Mouse (Mus musculus) kidney, embryonic 14.5 days (tissue): ENCODE measurements around the gene Prkca. TPM values are rescaled to one million over a fixed set of nuclear protein-coding genes. Genes with fewer than 3 reads are reported as not detected.

Source experiments
- ATAC-seq: fragments of 200-750 bp; cut with Nextera tagmentation; 2 replicates; pipeline ENCODE4 v1.8.0; 2017; ENCODE audit warnings: moderate number of reproducible peaks, mild to moderate bottlenecking, moderate TSS enrichment, moderate library complexity; ENCODE audit not compliant: low FRiP score, low TSS enrichment
- H3K27ac ChIP-seq: fragments of 300-500 bp; sonication (generic); 2 replicates; pipeline ENCODE4 v1.5.1; 2014; ENCODE audit warnings: low read depth, mild to moderate bottlenecking, low read length, moderate library complexity, mixed read lengths
- H3K27me3 ChIP-seq: fragments of 300-500 bp; sonication (generic); 2 replicates; pipeline ENCODE4 v1.6.1; 2014; ENCODE audit warnings: mild to moderate bottlenecking, low read length; ENCODE audit not compliant: control insufficient read depth, insufficient read depth
- H3K36me3 ChIP-seq: fragments of 300-500 bp; sonication (generic); 2 replicates; pipeline ENCODE4 v1.6.1; 2014; ENCODE audit warnings: low read length, mixed read lengths; ENCODE audit not compliant: control insufficient read depth, insufficient read depth
- H3K4me1 ChIP-seq: fragments of 300-500 bp; sonication (generic); 2 replicates; pipeline ENCODE4 v1.6.1; 2014; ENCODE audit warnings: low read length, mixed read lengths; ENCODE audit not compliant: control insufficient read depth, insufficient read depth
- H3K4me2 ChIP-seq: fragments of 300-500 bp; sonication (generic); replicated peaks from 2 replicates; pipeline ENCODE4 v1.6.1; 2014; ENCODE audit warnings: low read depth, mild to moderate bottlenecking, low read length
- H3K4me3 ChIP-seq: fragments of 300-500 bp; sonication (generic); 2 replicates; pipeline ENCODE4 v1.5.1; 2014; ENCODE audit warnings: mild to moderate bottlenecking, low read length
- H3K9ac ChIP-seq: fragments of 300-500 bp; sonication (generic); 2 replicates; pipeline ENCODE4 v1.6.1; 2014; ENCODE audit warnings: low read depth, mild to moderate bottlenecking, low read length, moderate library complexity
- H3K9me3 ChIP-seq: fragments of 300-500 bp; sonication (generic); 2 replicates; pipeline ENCODE4 v1.6.1; 2016; ENCODE audit warnings: low read length; ENCODE audit not compliant: control insufficient read depth
- WGBS: fragments of 180-500 bp; shearing (Covaris S2); extraction: QIAGEN DNeasy Blood & Tissue Kit; methylation state at CpG from one replicate; pipeline ENCODE4 v1.1.7; 2014; 5-methylcytosine and 5-hydroxymethylcytosine counted together
- polyA plus RNA-seq: library from polyadenylated mRNA; unstranded; fragments of >200 nt; fragmentation: Nextera tagmentation; extraction: Ambion mirVana; gene quantifications from 2 replicates; pipeline ENCODE4 v1.2.1, GENCODE M21; 2014

Prkca gene
- polyA plus RNA-seq, 1 experiment from 2014 or later, result 10.9 TPM

- no peak for ATAC-seq
- 81% methylated on average over 4 of the region's 4 CpGs for WGBS
These were observed 333.3 kb downstream of the Prkca start for GRCm38 (mm10) chr11:108010465-108010864.

GRCm38 (mm10) chr11:107998891-107999290 lies 344.8 kb downstream of the Prkca start:
- H3K9me3 ChIP-seq, result no peaks in the 10 kb centered on the region
- H3K4me1 ChIP-seq, result no peaks in the 10 kb centered on the region
- H3K9ac ChIP-seq, result no peak overlapping the region
- H3K27me3 ChIP-seq, result no peaks in the 10 kb centered on the region
- WGBS, result 78% methylated on average over 3 of the region's 3 CpGs
- no peak overlapping the region for H3K4me2 ChIP-seq
- H3K27ac ChIP-seq, result no peak overlapping the region
- no peaks in the 10 kb centered on the region for H3K36me3 ChIP-seq
- ATAC-seq, result no peak
- no peak overlapping the region for H3K4me3 ChIP-seq

More at GRCm38 (mm10) chr11:108010465-108010864, 333.3 kb downstream of the Prkca start:
- no peaks in the 10 kb centered on the region for H3K9me3 ChIP-seq
- H3K9ac ChIP-seq, result no peak overlapping the region
- no peak overlapping the region for H3K27ac ChIP-seq
- H3K36me3 ChIP-seq, result no peaks in the 10 kb centered on the region
- no peak overlapping the region for H3K4me3 ChIP-seq
- no peaks in the 10 kb centered on the region for H3K27me3 ChIP-seq
- no peaks in the 10 kb centered on the region for H3K4me1 ChIP-seq
- no peak overlapping the region for H3K4me2 ChIP-seq

DNA sequence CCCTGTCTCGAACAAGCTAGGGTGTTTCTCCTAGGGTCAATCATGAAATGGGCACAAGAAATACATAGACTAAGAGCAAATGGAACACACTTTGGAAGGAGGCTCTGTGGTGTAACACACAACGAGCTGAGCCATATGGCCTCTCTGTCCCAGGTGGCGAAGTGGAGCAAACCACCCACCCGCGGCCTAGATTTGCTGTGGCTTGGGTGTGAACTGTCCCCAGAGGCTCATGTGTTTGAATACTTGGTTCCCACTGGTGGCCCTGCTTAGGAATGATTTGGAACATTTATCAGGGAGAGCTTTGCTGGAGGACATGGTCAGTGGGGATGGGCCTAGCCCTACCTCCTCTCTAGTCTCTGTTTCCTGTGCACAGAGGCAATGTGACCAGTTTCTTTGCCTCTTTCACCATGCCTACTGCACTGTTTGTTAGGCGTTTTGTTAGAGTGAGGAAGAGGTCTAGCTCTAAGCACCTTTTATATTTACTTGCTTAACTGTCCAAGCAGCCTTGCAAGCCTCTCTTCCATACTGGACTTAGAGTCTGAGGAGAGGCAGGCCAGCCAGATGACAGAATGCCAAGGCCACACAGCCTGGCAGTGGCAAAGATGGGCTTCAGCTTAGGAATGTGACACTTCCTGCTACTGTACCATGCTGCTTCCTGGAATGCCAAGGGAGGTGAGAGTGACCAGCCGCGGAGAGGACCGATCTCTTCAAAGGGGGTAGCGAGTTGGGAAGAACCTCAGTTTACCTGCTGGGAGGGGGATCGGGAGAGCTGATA lies 346.6 kb downstream of the Prkca start:
- no peaks in the 10 kb centered on the region for H3K36me3 ChIP-seq
- no peak overlapping the region for H3K4me2 ChIP-seq
- no peak for ATAC-seq
- 61% methylated on average over 11 of the region's 11 CpGs for WGBS
- no peaks in the 10 kb centered on the region for H3K4me1 ChIP-seq
- no peak overlapping the region for H3K9ac ChIP-seq
- H3K9me3 ChIP-seq, result no peaks in the 10 kb centered on the region
- H3K4me3 ChIP-seq, result no peak overlapping the region
- H3K27me3 ChIP-seq, result no peaks in the 10 kb centered on the region
- no peak overlapping the region for H3K27ac ChIP-seq

GRCm38 (mm10) chr11:107994487-107994886 lies 349.2 kb downstream of the Prkca start:
- Histone ChIP-seq H3K9ac (no peak overlapping the region), H3K27ac (no peak overlapping the region), H3K4me2 (no peak overlapping the region), H3K4me1 (no peaks in the 10 kb centered on the region), H3K9me3 (no peaks in the 10 kb centered on the region), H3K27me3 (no peaks in the 10 kb centered on the region), H3K4me3 (no peak overlapping the region), H3K36me3 (no peaks in the 10 kb centered on the region)
- WGBS, result 49% methylated on average over 6 of the region's 6 CpGs
- ATAC-seq, result no peak

GRCm38 (mm10) chr11:107993792-107994191 lies 349.9 kb downstream of the Prkca start:
- WGBS, result 84% methylated on average over 3 of the region's 3 CpGs
- Histone ChIP-seq H3K36me3 (no peaks in the 10 kb centered on the region), H3K4me3 (no peak overlapping the region), H3K27ac (no peak overlapping the region), H3K9me3 (no peaks in the 10 kb centered on the region), H3K4me1 (no peaks in the 10 kb centered on the region), H3K9ac (no peak overlapping the region), H3K27me3 (no peaks in the 10 kb centered on the region), H3K4me2 (no peak overlapping the region)
- no peak for ATAC-seq

DNA sequence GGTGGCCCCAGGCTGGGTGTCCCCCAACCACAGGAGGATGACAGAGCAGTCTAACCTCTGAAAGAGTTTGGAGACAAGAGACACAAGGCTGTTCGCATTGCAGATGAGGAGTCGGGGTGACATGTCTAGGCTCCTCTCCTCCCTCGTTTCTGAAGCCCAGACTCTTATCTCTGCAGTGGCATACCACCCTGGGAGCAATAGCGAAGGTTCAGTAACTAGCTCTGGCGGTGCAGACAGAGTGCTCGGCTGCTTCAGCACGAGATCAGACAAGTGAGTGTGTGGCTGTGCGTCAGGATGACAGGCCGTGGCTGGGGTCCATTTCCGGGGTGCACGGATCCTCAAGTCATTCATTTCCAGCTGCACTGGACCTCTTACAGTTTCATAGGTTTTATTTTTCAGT lies 351.2 kb downstream of the Prkca start:
- Histone ChIP-seq H3K36me3 (no peaks in the 10 kb centered on the region), H3K4me3 (no peak overlapping the region), H3K9ac (no peak overlapping the region), H3K4me1 (no peaks in the 10 kb centered on the region), H3K27me3 (no peaks in the 10 kb centered on the region), H3K9me3 (no peaks in the 10 kb centered on the region), H3K4me2 (no peak overlapping the region), H3K27ac (no peak overlapping the region)
- no peak for ATAC-seq
- WGBS, result 59% methylated on average over 11 of the region's 11 CpGs

DNA sequence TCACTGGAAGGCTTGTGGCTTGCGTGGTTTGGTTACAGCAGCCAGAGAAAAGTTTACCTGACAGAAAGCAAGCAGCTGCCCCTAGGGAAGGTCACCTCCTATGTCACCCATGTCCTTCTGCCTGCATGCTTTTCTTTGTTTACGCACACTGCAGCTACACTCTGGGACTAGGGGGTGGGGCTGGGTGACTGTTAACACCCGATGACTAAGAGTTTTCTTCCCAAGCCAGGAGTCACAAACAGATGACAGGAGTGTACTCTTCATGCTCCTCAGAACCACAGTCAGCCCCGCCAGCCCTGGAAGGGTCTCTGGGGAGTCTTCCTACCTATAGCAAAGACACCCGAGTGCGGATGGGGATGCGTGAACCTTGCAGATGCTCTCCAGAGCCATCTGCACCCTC lies 351.7 kb downstream of the Prkca start:
- H3K27ac ChIP-seq, result no peak overlapping the region
- no peaks in the 10 kb centered on the region for H3K4me1 ChIP-seq
- no peaks in the 10 kb centered on the region for H3K27me3 ChIP-seq
- no peak for ATAC-seq
- H3K9me3 ChIP-seq, result no peaks in the 10 kb centered on the region
- no peak overlapping the region for H3K9ac ChIP-seq
- WGBS, result 65% methylated on average over 7 of the region's 7 CpGs
- H3K4me2 ChIP-seq, result no peak overlapping the region
- no peaks in the 10 kb centered on the region for H3K36me3 ChIP-seq
- no peak overlapping the region for H3K4me3 ChIP-seq

GRCm38 (mm10) chr11:107989241-107989640 lies 354.5 kb downstream of the Prkca start:
- Histone ChIP-seq H3K4me3 (no peak overlapping the region), H3K27me3 (no peaks in the 10 kb centered on the region), H3K4me1 (no peaks in the 10 kb centered on the region), H3K27ac (no peak overlapping the region), H3K36me3 (no peaks in the 10 kb centered on the region), H3K4me2 (no peak overlapping the region), H3K9me3 (no peaks in the 10 kb centered on the region), H3K9ac (no peak overlapping the region)
- ATAC-seq, result no peak
- 77% methylated on average over 6 of the region's 6 CpGs for WGBS

DNA sequence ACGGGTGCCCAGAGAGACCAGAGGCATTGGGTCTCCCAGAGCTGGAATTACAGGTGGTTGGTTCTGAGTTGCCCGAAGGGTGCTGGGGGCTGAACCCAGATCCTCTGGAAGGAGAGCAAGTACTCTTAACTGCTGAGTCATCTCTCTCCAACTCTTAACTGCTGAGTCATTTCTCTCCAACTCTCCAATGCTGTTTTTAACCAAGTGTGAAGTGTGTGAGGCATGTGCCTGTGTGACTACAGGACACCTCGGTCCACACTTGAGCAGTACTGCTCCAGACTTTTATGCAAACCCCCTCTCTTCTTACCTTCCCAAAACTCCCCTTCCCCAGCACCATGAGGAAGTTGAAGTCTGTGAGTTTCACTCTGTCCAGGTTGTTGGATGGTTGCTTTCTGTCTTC lies 357.8 kb downstream of the Prkca start:
- H3K9ac ChIP-seq, result no peak overlapping the region
- 92% methylated on average over 3 of the region's 3 CpGs for WGBS

More for the DNA sequence above, 357.8 kb downstream of the Prkca start:
- no peak overlapping the region for H3K4me3 ChIP-seq
- no peak overlapping the region for H3K4me2 ChIP-seq
- H3K9me3 ChIP-seq, result no peaks in the 10 kb centered on the region
- H3K36me3 ChIP-seq, result no peaks in the 10 kb centered on the region
- no peaks in the 10 kb centered on the region for H3K4me1 ChIP-seq
- no peak overlapping the region for H3K27ac ChIP-seq
- ATAC-seq, result no peak
- H3K27me3 ChIP-seq, result no peaks in the 10 kb centered on the region
